Mouse (Mus musculus): Measurements from ENCODE around the gene Pstk. TPM values are rescaled to one million over a fixed set of nuclear protein-coding genes. Genes with fewer than 3 reads are reported as not detected.
"Not testable (repeated sequence)": the region's sequence is repeated elsewhere in the genome, so short reads cannot be mapped to it uniquely, and the experiment has no call there.

Gene Pstk
- total RNA-seq (2021), result 10 to 100 TPM; 43.1 to 47.8 TPM

DNA sequence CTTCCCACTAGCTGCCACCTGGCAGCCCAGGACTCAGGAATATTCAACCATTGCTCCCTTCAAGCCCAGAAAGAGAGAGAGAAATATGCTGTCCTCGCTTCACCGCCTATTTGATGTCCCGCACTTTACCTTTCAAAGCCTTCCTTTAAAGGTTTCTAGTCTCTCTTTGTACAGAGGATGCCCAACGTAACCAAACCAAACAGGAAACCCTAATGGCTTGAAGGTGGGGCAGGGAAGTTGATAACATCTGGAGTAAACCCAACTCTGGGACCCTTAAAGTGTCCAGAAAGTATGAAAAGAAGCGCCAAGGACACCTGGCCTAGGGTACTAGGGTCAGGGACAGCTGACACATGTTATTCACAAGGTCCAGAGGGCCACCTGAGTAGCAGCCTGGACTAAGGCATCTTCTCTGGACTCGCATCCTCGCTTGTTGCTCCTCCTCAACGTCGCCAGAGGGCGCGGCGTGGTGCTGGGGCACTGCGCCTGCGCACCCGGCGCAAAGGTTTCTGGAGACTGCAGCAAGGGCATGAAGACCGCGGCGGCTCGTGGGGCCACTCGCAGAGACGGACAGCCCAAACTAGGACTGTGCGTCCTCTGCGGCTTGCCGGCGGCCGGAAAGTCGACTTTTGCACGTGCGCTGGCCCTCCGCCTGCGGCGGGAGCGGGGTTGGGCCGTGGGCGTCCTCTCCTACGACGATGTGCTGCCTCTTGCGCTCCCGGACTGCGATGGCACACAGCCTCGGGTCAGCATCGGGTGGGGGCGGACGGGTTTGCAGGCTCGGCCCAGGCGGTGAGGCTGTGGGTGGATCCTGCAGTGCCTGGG, at the start of gene Pstk:
Pstk (plus strand) TSS at position 494 of the 822 bp plus-strand sequence.
- intact Hi-C loops (cut with DNase I), result loop anchor here (5.0 kb wide), 2 partner anchors 181 to 511 kb away; no protein-coding TSS in a partner anchor
- DNase-seq, result peak; percentile 91 to 94

DNA sequence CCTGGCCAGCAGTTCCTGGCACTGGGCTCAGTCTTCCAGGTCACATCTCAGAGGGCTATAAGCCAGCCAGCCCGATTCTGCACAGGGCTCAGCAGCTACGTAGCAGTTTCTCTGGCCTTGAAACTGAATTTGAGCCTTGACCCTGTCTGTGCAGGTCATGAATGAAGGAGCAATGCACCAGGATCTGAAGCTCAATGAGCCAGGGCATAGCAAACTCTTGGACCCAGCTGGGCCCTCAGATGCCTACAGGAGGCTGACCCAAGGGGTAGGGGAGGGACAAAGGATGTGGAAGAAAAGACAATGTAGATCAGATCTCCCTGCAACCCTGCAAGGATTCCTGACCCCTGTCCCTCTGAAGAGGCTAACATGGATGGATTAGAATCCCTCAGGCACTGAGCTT, 48.7 kb upstream of the Pstk start, which contains the start of gene Cuzd1:
Cuzd1 (minus strand) TSS at position 101 of the 400 bp plus-strand sequence.
- DNase-seq, result no peak
- intact Hi-C loops (cut with DNase I), result no loop called here

DNA sequence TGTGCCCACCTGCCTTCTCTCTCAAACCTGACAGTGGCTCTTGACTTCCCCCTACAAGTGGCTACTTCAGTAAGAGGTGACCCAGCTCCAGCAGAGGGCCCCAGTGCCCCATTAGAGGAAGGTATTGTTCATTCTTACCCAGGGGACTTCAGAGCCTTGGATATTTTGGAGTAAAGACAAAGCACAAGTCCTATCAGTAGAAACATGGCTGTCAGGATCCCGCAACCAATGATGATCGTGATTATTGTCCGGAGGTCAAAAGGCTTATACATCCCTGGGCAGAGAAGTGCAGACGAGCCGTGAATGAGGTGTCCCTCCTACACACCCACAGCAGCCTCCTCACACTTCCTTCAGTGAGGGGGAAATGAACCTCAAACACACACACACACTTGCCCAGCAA, 43.9 kb upstream of the Pstk start:
- no peak for DNase-seq
- intact Hi-C loops (cut with DNase I), result no loop called here

DNA sequence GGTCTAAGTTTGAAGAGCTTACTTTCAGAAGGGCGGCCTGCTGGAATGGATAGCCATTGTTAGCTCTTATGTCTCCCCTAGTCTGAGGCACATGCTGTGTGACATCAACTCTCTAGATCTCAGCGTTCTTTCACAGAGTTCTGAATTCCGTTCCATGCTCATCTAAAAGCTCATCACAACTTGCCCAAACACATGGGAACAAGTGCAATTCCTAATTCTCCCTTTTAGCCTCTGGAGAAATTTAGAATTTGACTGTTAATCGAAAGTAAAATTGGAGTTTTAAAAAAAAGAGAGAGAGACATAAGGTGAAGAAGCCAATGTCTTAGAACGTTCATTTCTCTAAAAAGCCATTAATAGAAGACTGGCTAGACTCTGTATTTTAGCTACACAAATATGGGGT, 41.5 kb upstream of the Pstk start, which contains the start of gene Fam24b:
Fam24b (minus strand) TSS at position 101 of the 400 bp plus-strand sequence.
- DNase-seq, result no peak
- intact Hi-C loops (cut with DNase I), result no loop called here

GRCm38 (mm10) chr7:131331688-131332087, 39.3 kb upstream of the Pstk start:
- no peak for DNase-seq
- intact Hi-C loops (cut with DNase I), result loop anchor here (10.0 kb wide), 2 partner anchors 147 to 217 kb away; no protein-coding TSS in a partner anchor

GRCm38 (mm10) chr7:131333564-131333963, 37.4 kb upstream of the Pstk start, which contains the start of gene Fam24a:
Gene Fam24a (plus strand): TSS chr7:131333864.
- DNase-seq, result no peak
- intact Hi-C loops (cut with DNase I), result loop anchor here (10.0 kb wide), 2 partner anchors 149 to 219 kb away; no protein-coding TSS in a partner anchor

DNA sequence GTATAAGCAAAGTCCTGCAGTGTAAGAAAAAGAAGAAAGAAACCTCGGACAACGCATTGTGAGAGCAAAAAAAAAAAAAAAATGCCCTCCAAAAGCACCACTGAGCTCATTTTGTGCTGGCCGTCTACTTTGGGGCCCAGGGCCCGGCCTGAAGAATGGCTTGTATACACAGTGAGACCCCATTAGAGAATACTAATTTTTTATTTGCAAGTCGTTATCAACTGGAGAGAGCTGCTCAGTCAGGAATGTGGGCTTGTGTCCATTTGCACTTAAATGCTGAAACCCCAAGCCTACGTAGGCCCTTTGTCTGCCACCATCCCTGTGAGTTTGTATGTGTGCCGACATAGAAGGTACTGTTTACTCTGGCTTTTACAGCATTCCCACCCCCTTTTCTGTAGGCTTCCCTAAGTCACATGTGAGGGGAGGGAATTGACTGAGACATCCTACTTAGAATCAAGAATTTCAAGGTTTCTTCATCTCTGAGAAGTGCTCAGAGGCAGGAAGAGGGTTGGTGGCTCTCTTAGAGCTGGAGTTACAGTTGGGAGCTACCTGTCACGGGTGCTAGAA, 33.4 kb upstream of the Pstk start:
- no peak for DNase-seq
- intact Hi-C loops (cut with DNase I), result loop anchor here (10.0 kb wide), 2 partner anchors 153 to 223 kb away; no protein-coding TSS in a partner anchor

DNA sequence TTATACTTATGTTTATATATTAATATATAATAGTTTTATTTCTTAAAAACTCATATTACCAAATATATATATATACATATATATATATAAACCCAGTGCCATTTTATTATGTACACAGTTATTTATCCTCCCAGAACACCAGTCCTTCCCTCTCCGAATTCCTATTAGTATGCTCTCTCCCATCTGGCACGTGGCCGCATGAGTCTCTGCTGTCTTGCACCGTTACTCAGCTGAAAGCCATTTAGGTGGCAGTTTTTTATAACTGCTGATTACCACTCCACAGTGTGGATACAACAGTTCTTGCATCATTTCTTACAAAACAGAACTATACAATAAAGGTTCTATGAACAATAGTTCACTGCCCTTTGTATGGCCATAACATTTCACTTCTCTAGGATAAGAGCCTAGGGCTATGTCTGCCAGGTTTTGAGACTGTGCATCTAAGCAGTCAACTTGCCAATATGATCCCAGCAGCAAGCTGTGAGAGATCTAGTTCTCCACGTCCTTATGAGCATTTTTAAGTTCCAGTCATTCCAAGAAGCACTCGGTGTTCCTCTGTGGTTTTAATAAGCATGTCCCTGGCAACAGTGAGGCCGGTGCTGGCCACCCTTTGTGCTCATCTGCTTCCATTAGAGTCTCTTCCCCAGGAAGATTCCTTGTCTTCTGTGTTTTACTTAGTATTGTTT, 24.9 kb upstream of the Pstk start:
- intact Hi-C loops (cut with DNase I), result no loop called here
- no peak for DNase-seq

GRCm38 (mm10) chr7:131356105-131356504, 14.8 kb upstream of the Pstk start:
- DNase-seq, result no peak
- intact Hi-C loops (cut with DNase I), result no loop called here

DNA sequence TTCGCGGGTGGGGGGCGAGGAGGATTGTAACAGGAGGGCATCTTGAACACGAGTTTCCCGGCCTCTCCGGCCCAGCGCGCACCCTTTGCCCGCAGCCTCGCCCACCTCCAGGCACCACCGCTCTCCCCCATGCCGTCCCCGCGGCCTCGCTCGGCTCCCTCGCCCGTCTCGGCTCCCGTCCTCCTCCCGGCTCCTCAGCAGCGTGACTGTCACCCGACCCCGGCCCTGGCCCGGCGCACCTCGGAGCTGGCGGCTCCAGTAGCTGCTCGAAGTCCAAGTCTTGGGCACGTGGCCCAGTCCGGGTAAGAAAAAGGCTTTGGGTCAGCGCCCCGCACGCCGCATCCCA, 8.7 kb upstream of the Pstk start:
- intact Hi-C loops (cut with DNase I), result loop anchor here (2.0 to 5.0 kb wide), 3 partner anchors 49 to 200 kb away; partner anchors contain the start of genes Acadsb, Bub3, Hmx3 and Ikzf5

DNA sequence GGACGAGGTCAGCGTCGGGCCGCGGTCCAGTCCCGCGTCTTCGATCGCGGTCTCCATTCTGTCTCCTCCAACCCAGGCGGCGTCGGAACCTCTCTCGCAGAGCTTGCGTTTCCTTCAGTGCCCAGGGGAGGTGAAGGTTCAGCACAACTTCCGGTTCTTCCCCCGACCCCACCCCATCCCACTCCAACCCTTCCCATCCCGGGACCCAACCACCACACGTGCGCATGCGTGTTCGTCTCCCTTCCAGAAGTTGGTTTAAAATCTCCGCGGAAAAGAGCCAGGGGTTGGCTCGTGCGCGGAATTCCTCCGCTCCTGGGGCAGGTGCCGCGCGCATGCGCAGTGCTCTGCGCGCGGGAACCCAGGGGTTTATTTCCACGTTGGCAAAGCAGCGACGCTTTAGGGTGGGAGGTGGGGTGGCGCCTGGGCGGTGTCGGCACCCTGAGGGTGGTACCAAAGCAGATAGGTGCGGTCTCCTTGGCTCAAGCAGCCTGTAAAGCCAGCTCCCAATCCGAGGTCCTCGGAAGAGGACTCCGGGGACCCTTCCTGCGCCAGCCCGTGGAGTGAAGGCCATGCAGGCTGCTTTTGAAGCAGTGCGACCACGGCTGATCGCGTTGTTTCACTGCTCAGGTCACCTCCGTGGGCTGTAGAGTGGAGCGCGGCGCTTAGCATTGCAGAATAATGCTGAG, 8.2 kb upstream of the Pstk start, which contains the start of gene 2310057M21Rik:
2310057M21Rik (minus strand) TSS at position 145 of the 686 bp plus-strand sequence.
- DNase-seq, result peak; percentile 89 to 92
- intact Hi-C loops (cut with DNase I), result loop anchor here (2.0 to 5.0 kb wide), 3 partner anchors 48 to 200 kb away; partner anchors contain the start of genes Acadsb, Bub3, Hmx3 and Ikzf5

More for the DNA sequence above, 8.7 kb upstream of the Pstk start:
- DNase-seq, result no peak

GRCm38 (mm10) chr7:131364131-131364530, 6.8 kb upstream of the Pstk start:
- DNase-seq, result no peak
- intact Hi-C loops (cut with DNase I), result loop anchor here (5.0 kb wide), 2 partner anchors 178 to 198 kb away; partner anchors contain the start of genes Bub3 and Hmx3

DNA sequence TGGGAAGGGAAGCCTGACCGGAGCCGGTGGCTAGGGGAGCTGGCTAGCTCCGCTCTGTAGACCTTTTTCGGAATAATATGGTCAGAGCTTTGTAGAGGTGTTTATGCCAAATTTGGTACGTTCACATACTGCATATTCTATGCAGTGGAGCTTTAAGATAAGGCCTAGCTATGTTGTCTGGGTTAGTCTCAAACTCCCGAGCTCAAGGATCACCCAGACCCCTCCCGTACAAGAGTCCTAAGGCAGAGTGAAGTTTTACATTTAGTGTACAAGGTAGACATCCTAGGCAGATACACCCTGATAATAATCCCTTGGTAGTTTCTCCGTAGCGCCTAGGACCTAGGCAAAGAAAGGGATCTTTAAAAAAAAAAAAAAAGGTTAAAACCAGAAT, 524 bp downstream of the Pstk start:
- no peak for DNase-seq
- intact Hi-C loops (cut with DNase I), result loop anchor here (5.0 kb wide), 2 partner anchors 181 to 511 kb away; no protein-coding TSS in a partner anchor

GRCm38 (mm10) chr7:131371880-131372651, 1.1 kb downstream of the Pstk start:
- intact Hi-C loops (cut with DNase I), result loop anchor here (5.0 kb wide), 2 partner anchors 180 to 510 kb away; no protein-coding TSS in a partner anchor
- no peak for DNase-seq

GRCm38 (mm10) chr7:131391761-131392160, 20.8 kb downstream of the Pstk start:
- intact Hi-C loops (cut with DNase I); DNase-seq: not testable (repeated sequence)

GRCm38 (mm10) chr7:131409321-131409987, 38.5 kb downstream of the Pstk start:
- DNase-seq, result no peak
- intact Hi-C loops (cut with DNase I), result no loop called here

DNA sequence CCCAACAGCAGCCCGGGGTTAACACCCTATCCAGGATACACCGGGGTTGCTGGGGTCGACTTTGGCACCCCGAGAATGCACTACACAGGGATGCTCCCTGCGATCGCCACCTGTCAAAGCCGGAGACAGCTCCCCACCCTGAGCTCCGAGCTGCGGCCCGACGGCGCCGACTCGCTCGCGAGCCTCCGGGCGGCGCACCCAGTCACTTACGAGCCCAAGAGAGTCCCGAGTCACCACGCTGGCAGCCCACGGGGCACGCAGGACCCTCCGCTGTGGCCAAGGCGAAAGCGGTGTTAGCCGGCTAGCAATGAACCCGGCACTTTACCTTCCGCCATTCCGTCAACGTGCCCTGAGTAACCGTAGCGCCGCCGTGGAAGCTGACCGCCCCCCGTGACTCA, 39.0 kb downstream of the Pstk start:
- intact Hi-C loops (cut with DNase I), result loop anchor here (2.0 to 10.0 kb wide), 3 partner anchors 47 to 1145 kb away; partner anchors contain the start of gene 2310057M21Rik
- DNase-seq, result no peak

GRCm38 (mm10) chr7:131410416-131411058, 39.6 kb downstream of the Pstk start, which contains the start of the genes Ikzf5 and Acadsb:
Gene Ikzf5 (minus strand): TSS chr7:131410521.
Gene Acadsb (plus strand): TSS chr7:131410601.
- intact Hi-C loops (cut with DNase I), result loop anchor here (2.0 to 10.0 kb wide), 3 partner anchors 48 to 1144 kb away; partner anchors contain the start of gene 2310057M21Rik
- DNase-seq, result peak; percentile 100
